Mouse (Mus musculus) hindbrain, postnatal 0 days (tissue): Measurements from ENCODE around the gene Myo1d. TPM values are rescaled to one million over a fixed set of nuclear protein-coding genes. Genes with fewer than 3 reads are reported as not detected.
A peak's percentile ranks its signal among the peaks of the same experiment; 100 is the strongest.

ENCODE experiments used
- ATAC-seq: fragments of 200-750 bp; cut with Nextera tagmentation; 2 replicates; pipeline ENCODE4 v1.8.0; 2017; ENCODE audit warnings: mild to moderate bottlenecking, moderate TSS enrichment, moderate library complexity
- DNase-seq: peaks from one replicate; pipeline ENCODE4 v3.0.0-alpha.2; 2015; ENCODE audit warnings: low spot score
- H3K27ac ChIP-seq: fragments of 300-500 bp; sonication (generic); 2 replicates; pipeline ENCODE4 v1.5.1; 2014; ENCODE audit warnings: mild to moderate bottlenecking
- H3K27me3 ChIP-seq: fragments of 300-500 bp; sonication (generic); 2 replicates; pipeline ENCODE4 v1.6.1; 2014; ENCODE audit warnings: low read length, mixed read lengths; ENCODE audit not compliant: insufficient read depth
- H3K36me3 ChIP-seq: fragments of 300-500 bp; sonication (generic); 2 replicates; pipeline ENCODE4 v1.6.1; 2014; ENCODE audit warnings: low read length, mixed read lengths; ENCODE audit not compliant: insufficient read depth
- H3K4me1 ChIP-seq: fragments of 300-500 bp; sonication (generic); 2 replicates; pipeline ENCODE4 v1.6.1; 2014; ENCODE audit warnings: antibody characterized with exemption, low read length, mixed read lengths; ENCODE audit not compliant: insufficient read depth
- H3K4me2 ChIP-seq: fragments of 300-500 bp; sonication (generic); 2 replicates; pipeline ENCODE4 v1.6.1; 2014; ENCODE audit warnings: low read depth, mild to moderate bottlenecking, low read length, moderate library complexity, mixed read lengths
- H3K4me3 ChIP-seq: fragments of 300-500 bp; sonication (generic); 2 replicates; pipeline ENCODE4 v1.5.1; 2014; ENCODE audit warnings: low read length
- H3K9ac ChIP-seq: fragments of 300-500 bp; sonication (generic); replicated peaks from 2 replicates; pipeline ENCODE4 v1.6.1; 2014; ENCODE audit warnings: mild to moderate bottlenecking, low read length, moderate library complexity, mixed read lengths
- H3K9me3 ChIP-seq: fragments of 300-500 bp; sonication (generic); 2 replicates; pipeline ENCODE4 v1.6.1; 2016; ENCODE audit warnings: low read length, mixed read lengths
- CTCF ChIP-seq: IDR thresholded peaks from 2 replicates; pipeline ENCODE4 v1.5.1; 2016; ENCODE audit warnings: antibody characterized with exemption, control low read depth, low read depth
- WGBS: fragments of 180-500 bp; shearing (Covaris S2); extraction: QIAGEN DNeasy Blood & Tissue Kit; methylation state at CpG from one replicate; pipeline ENCODE4 v1.1.7; 2014; 5-methylcytosine and 5-hydroxymethylcytosine counted together
- polyA plus RNA-seq: library from polyadenylated mRNA; unstranded; fragments of >200 nt; fragmentation: Nextera tagmentation; extraction: Ambion mirVana; gene quantifications from 2 replicates; pipeline ENCODE4 v1.2.1, GENCODE M21; 2015
- total RNA-seq: library from RNA; depleted of rRNA; stranded (reverse); fragments of >200 nt; gene quantifications from 2 replicates; pipeline ENCODE4 v1.2.3, GENCODE M21; 2014

Gene Myo1d
- total and polyA plus RNA-seq, 2 experiments from 2014 or later: 1.8 to 2.6 TPM

GRCm38 (mm10) chr11:80811156-80811555, 31.3 kb upstream of the Myo1d start:
- WGBS: 23% methylated on average over 5 of the region's 5 CpGs
- Histone ChIP-seq H3K4me3 (peak overlapping the region; percentile 50), H3K9ac (0 out of 2 replicates have a peak overlapping the region, but pooled peaks have one; percentile 15), H3K4me1 (peaks cover 5% of the 10 kb centered on the region), H3K27me3 (no peaks in the 10 kb centered on the region), H3K36me3 (no peaks in the 10 kb centered on the region), H3K9me3 (no peaks in the 10 kb centered on the region), H3K27ac (no peak overlapping the region), H3K4me2 (peak overlapping the region; percentile 94)
- no peak for DNase-seq
- TF ChIP-seq CTCF: no peak
- ATAC-seq: no peak

- Histone ChIP-seq H3K27ac (no peak within 1 kb of the TSS), H3K9ac (peak within 1 kb of the TSS; percentile 55), H3K4me3 (peak within 1 kb of the TSS; percentile 50), H3K4me1 (peaks cover 5% of the 10 kb centered on the region), H3K27me3 (no peaks in the 10 kb centered on the region), H3K4me2 (peak within 1 kb of the TSS; percentile 94), H3K9me3 (no peaks in the 10 kb centered on the region), H3K36me3 (no peaks in the 10 kb centered on the region)
- TF ChIP-seq CTCF: no peak
- 2% methylated on average over 46 of the region's 54 CpGs for WGBS
- ATAC-seq (peak; percentile 61; the same call in 1 of the 2 replicates), DNase-seq (peak; percentile 15)
Measured at GRCm38 (mm10) chr11:80809993-80810821, 30.4 kb upstream of the Myo1d start, which contains the start of gene Tmem98. Gene Tmem98, plus strand, starts transcription at chr11:80810175.

- no peaks in the 10 kb centered on the region for H3K9me3 ChIP-seq
- no peak for TF ChIP-seq CTCF
- H3K36me3 ChIP-seq: no peaks in the 10 kb centered on the region
- H3K4me2 ChIP-seq: peak overlapping the region; percentile 94
- no peak overlapping the region for H3K27ac ChIP-seq
- H3K4me1 ChIP-seq: peaks cover 5% of the 10 kb centered on the region
- no peak overlapping the region; the same call in 1 of the 2 replicates for H3K9ac ChIP-seq
- ATAC-seq (no peak), DNase-seq (no peak)
- no peaks in the 10 kb centered on the region for H3K27me3 ChIP-seq
- peak overlapping the region; percentile 50 for H3K4me3 ChIP-seq
- 38% methylated on average over 6 of the region's 6 CpGs for WGBS
Measured at GRCm38 (mm10) chr11:80809666-80809992, 29.8 kb upstream of the Myo1d start.

GRCm38 (mm10) chr11:80808551-80809070, 28.8 kb upstream of the Myo1d start:
- DNase-seq (no peak), ATAC-seq (no peak)
- H3K27ac ChIP-seq: no peak overlapping the region
- no peak overlapping the region for H3K9ac ChIP-seq
- peaks cover 5% of the 10 kb centered on the region for H3K4me1 ChIP-seq
- H3K36me3 ChIP-seq: no peaks in the 10 kb centered on the region
- no peaks in the 10 kb centered on the region for H3K9me3 ChIP-seq
- no peaks in the 10 kb centered on the region for H3K27me3 ChIP-seq
- H3K4me2 ChIP-seq: no peak overlapping the region
- 70% methylated on average over 6 of the region's 6 CpGs for WGBS
- no peak overlapping the region for H3K4me3 ChIP-seq
- TF ChIP-seq CTCF: no peak

- Histone ChIP-seq H3K4me2 (no peak overlapping the region), H3K9me3 (no peaks in the 10 kb centered on the region), H3K27me3 (no peaks in the 10 kb centered on the region), H3K9ac (no peak overlapping the region), H3K36me3 (no peaks in the 10 kb centered on the region), H3K27ac (no peak overlapping the region), H3K4me1 (no peaks in the 10 kb centered on the region), H3K4me3 (no peak overlapping the region)
- 60% methylated on average over 3 of the region's 3 CpGs for WGBS
- no peak for DNase-seq
- no peak for TF ChIP-seq CTCF
- no peak for ATAC-seq
Measured at GRCm38 (mm10) chr11:80802706-80803105, 22.9 kb upstream of the Myo1d start.

GRCm38 (mm10) chr11:80799979-80800378, 20.2 kb upstream of the Myo1d start:
- ATAC-seq (no peak), DNase-seq (peak; percentile 21)
- no peaks in the 10 kb centered on the region for H3K27me3 ChIP-seq
- H3K4me3 ChIP-seq: no peak overlapping the region
- no peaks in the 10 kb centered on the region for H3K36me3 ChIP-seq
- no peaks in the 10 kb centered on the region for H3K9me3 ChIP-seq
- no peak overlapping the region for H3K4me2 ChIP-seq
- H3K9ac ChIP-seq: no peak overlapping the region
- H3K27ac ChIP-seq: no peak overlapping the region
- no peaks in the 10 kb centered on the region for H3K4me1 ChIP-seq
- 42% methylated on average over 3 of the region's 3 CpGs for WGBS
- peak; percentile 44 for TF ChIP-seq CTCF

- DNase-seq (no peak), ATAC-seq (no peak)
- WGBS: 65% methylated on average over 8 of the region's 8 CpGs
- Histone ChIP-seq H3K4me1 (no peaks in the 10 kb centered on the region), H3K9ac (no peak overlapping the region), H3K27me3 (no peaks in the 10 kb centered on the region), H3K4me3 (no peak overlapping the region), H3K9me3 (no peaks in the 10 kb centered on the region), H3K36me3 (no peaks in the 10 kb centered on the region), H3K27ac (no peak overlapping the region), H3K4me2 (no peak overlapping the region)
- TF ChIP-seq CTCF: no peak
Measured at GRCm38 (mm10) chr11:80795431-80795830, 15.6 kb upstream of the Myo1d start.
